Comparison of ENCODE assay signal across 8 mouse cellular contexts in the genomic region with DNA sequence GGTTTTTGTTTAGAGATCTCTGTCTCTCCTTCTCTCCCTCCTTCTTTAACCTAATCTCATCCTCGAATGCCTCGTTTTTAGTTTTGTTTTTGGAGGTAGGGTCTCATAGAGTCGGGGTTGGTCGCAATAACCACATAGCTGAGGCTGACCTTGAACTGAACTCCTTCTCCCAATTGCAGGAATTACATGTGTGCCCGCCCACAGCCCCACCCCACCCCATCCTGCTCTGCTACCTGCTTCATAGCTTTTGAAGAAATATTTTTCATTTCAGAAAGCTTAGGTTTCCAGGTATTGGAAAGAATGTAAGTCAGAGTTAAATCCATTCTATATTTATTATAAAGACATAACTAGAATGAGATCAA. TPM values are rescaled to one million over a fixed set of nuclear protein-coding genes. Genes with fewer than 3 reads are reported as not detected.
DNase-seq lines count a peak whose midpoint lies in the region; ATAC-seq and TF ChIP-seq lines count a peak whose summit lies in the region.

No protein-coding gene starts in this region.

- TF ChIP-seq POLR2A in bone marrow, adult 2 months (IDR thresholded peaks at IDR 0.05; ENCODE audit: borderline replicate concordance, control insufficient read depth, low read depth, low read length), result no peak

- peak overlapping the region; percentile 82 for H3K4me2 ChIP-seq in heart, embryonic 13.5 days
- peak overlapping the region; percentile 57; the same call in 1 of the 2 replicates for H3K4me2 ChIP-seq in hindbrain, embryonic 11.5 days (replicated peaks; ENCODE audit: low read depth, low read length)

- 46% methylated on average over 5 of the region's 5 CpGs for WGBS in heart, embryonic 13.5 days
- 27% methylated on average over 5 of the region's 5 CpGs for WGBS in bone marrow, adult 2 months
- 48% methylated on average over 5 of the region's 5 CpGs for WGBS in hindbrain, embryonic 11.5 days

- H3K9me3 ChIP-seq in heart, embryonic 13.5 days, result no peaks in the 10 kb centered on the region
- H3K9me3 ChIP-seq in hindbrain, embryonic 11.5 days (ENCODE audit: control insufficient read depth, low read length), result no peaks in the 10 kb centered on the region

- H3K27me3 ChIP-seq in heart, embryonic 13.5 days (replicated peaks), result no peaks in the 10 kb centered on the region
- no peaks in the 10 kb centered on the region for H3K27me3 ChIP-seq in hindbrain, embryonic 11.5 days (ENCODE audit: control insufficient read depth, insufficient read depth, low read length)

- H3K9ac ChIP-seq in heart, embryonic 13.5 days, result peak overlapping the region; percentile 90
- no peak overlapping the region for H3K9ac ChIP-seq in hindbrain, embryonic 11.5 days (ENCODE audit: low read depth, low read length)

- intact Hi-C loops in heart, postnatal 10 days (cut with DNase I), result no loop called here

- peaks cover 10% of the 10 kb centered on the region for H3K36me3 ChIP-seq in heart, embryonic 13.5 days
- H3K36me3 ChIP-seq in hindbrain, embryonic 11.5 days (ENCODE audit: control insufficient read depth, insufficient read depth, low read length), result no peaks in the 10 kb centered on the region

- H3K27ac ChIP-seq in heart, embryonic 13.5 days (replicated peaks), result 0 out of 2 replicates have a peak overlapping the region, but pooled peaks have one; percentile 10
- H3K27ac ChIP-seq in bone marrow, adult 2 months (ENCODE audit: control insufficient read depth, insufficient read depth, low read depth, low read length, poor library complexity), result no peak overlapping the region
- H3K27ac ChIP-seq in hindbrain, embryonic 11.5 days (ENCODE audit: low read depth, low read length), result no peak overlapping the region

- 0 out of 2 replicates have a peak, but pooled peaks have one; percentile 20 for ATAC-seq in heart, embryonic 13.5 days (ENCODE audit: extremely low read depth, insufficient number of reproducible peaks, low FRiP score, low TSS enrichment)
- peak; percentile 69 for ATAC-seq in hindbrain, embryonic 11.5 days (ENCODE audit: low FRiP score)
- peak; percentile 7; the same call in 1 of the 2 replicates for ATAC-seq in megakaryocyte progenitor cell, adult 5-6 weeks (replicated peaks; ENCODE audit: poor library complexity)

- no peak for DNase-seq in heart, postnatal 10 days
- DNase-seq in hindbrain, embryonic 11.5 days (ENCODE audit: low spot score), result no peak
- DNase-seq in adrenal gland, adult 8-10 months, result no peak
- DNase-seq in adrenal gland, postnatal 36 days, result no peak
- DNase-seq in embryo, embryonic 9.5 days (ENCODE audit: extremely low spot score), result no peak

- H3K4me1 ChIP-seq in heart, embryonic 13.5 days, result peaks cover 9% of the 10 kb centered on the region
- no peaks in the 10 kb centered on the region for H3K4me1 ChIP-seq in bone marrow, adult 2 months (ENCODE audit: control insufficient read depth, insufficient read depth, low read length)
- no peaks in the 10 kb centered on the region for H3K4me1 ChIP-seq in hindbrain, embryonic 11.5 days (replicated peaks; ENCODE audit: control insufficient read depth, insufficient read depth, low read length)

- no peak for TF ChIP-seq CTCF in bone marrow, adult 2 months (IDR thresholded peaks at IDR 0.05; ENCODE audit: control insufficient read depth, insufficient read depth, low read length)

- peak overlapping the region; percentile 87 for H3K4me3 ChIP-seq in heart, embryonic 13.5 days
- peak overlapping the region; percentile 98 for H3K4me3 ChIP-seq in bone marrow, adult 2 months (replicated peaks; ENCODE audit: control insufficient read depth, low read depth, low read length)
- H3K4me3 ChIP-seq in hindbrain, embryonic 11.5 days (ENCODE audit: low read depth, low read length), result peak overlapping the region; percentile 73

RNA-seq across cellular contexts. Expression of a gene that starts 0.3 kb away (rescaled TPM):
- polyA plus RNA-seq in heart, embryonic 13.5 days (2015; fragmentation: Nextera tagmentation; extraction: Ambion mirVana), result 15.7 and 18.1 TPM in 2 replicates
- 1 to 10 TPM; 6.8 to 8.4 TPM for total RNA-seq in heart, postnatal 10 days (2021)
- 7.0 and 12.1 TPM in 2 replicates for polyA plus RNA-seq in bone marrow, adult 2 months (2011; ENCODE audit: insufficient read depth, insufficient read length, low replicate concordance, missing spikeins)
- 20.8 and 25.1 TPM in 2 replicates for polyA plus RNA-seq in hindbrain, embryonic 11.5 days (2014; fragmentation: Nextera tagmentation; extraction: Ambion mirVana)
- 15.8 and 18.6 TPM in 2 replicates for total RNA-seq in megakaryocyte progenitor cell, adult 5-6 weeks (2015)
- total RNA-seq in megakaryocyte progenitor cell, adult 5-6 weeks (2017), result 15.8 and 16.2 TPM in 2 replicates
- 10 to 100 TPM; 20.1 to 34.0 (median 22.3) TPM for total RNA-seq in adrenal gland, adult 8-10 months (2022)
- 10 to 100 TPM; 14.6 to 29.1 TPM for total RNA-seq in adrenal gland, postnatal 36 days (2021)

RNA-seq across cellular contexts. Expression of a gene that starts 21.2 kb away (rescaled TPM):
- not detected in 2 replicates for polyA plus RNA-seq in heart, embryonic 13.5 days (2015; fragmentation: Nextera tagmentation; extraction: Ambion mirVana)
- not detected for total RNA-seq in heart, postnatal 10 days (2021)
- not detected in 2 replicates for polyA plus RNA-seq in bone marrow, adult 2 months (2011; ENCODE audit: insufficient read depth, insufficient read length, low replicate concordance, missing spikeins)
- not detected in 2 replicates for polyA plus RNA-seq in hindbrain, embryonic 11.5 days (2014; fragmentation: Nextera tagmentation; extraction: Ambion mirVana)
- not detected in 2 replicates for total RNA-seq in megakaryocyte progenitor cell, adult 5-6 weeks (2015)
- total RNA-seq in megakaryocyte progenitor cell, adult 5-6 weeks (2017), result not detected in 2 replicates
- not detected for total RNA-seq in adrenal gland, adult 8-10 months (2022)
- total RNA-seq in adrenal gland, postnatal 36 days (2021), result not detected

RNA-seq across cellular contexts. Expression of a gene that starts 35.5 kb away (rescaled TPM):
- polyA plus RNA-seq in heart, embryonic 13.5 days (2015; fragmentation: Nextera tagmentation; extraction: Ambion mirVana), result 7.5 and 7.6 TPM in 2 replicates
- 10 to 100 TPM; 21.8 to 23.0 TPM for total RNA-seq in heart, postnatal 10 days (2021)
- polyA plus RNA-seq in bone marrow, adult 2 months (2011; ENCODE audit: insufficient read depth, insufficient read length, low replicate concordance, missing spikeins), result 13.4 and 20.5 TPM in 2 replicates
- polyA plus RNA-seq in hindbrain, embryonic 11.5 days (2014; fragmentation: Nextera tagmentation; extraction: Ambion mirVana), result 8.4 and 8.8 TPM in 2 replicates
- total RNA-seq in megakaryocyte progenitor cell, adult 5-6 weeks (2015), result 27.8 and 43.7 TPM in 2 replicates
- 21.2 and 30.0 TPM in 2 replicates for total RNA-seq in megakaryocyte progenitor cell, adult 5-6 weeks (2017)
- total RNA-seq in adrenal gland, adult 8-10 months (2022), result 10 to 100 TPM; 21.4 to 27.5 (median 26.0) TPM
- 10 to 100 TPM; 22.2 to 22.4 TPM for total RNA-seq in adrenal gland, postnatal 36 days (2021)

Comparison
In these comparisons a context has a peak if more than half of its experiments do, and no peak if none do; other contexts are left out.
1. ATAC-seq: peak in every context shown above with its lines; median percentile 69 in hindbrain, embryonic 11.5 days; 20 in heart, embryonic 13.5 days; 7 in megakaryocyte progenitor cell, adult 5-6 weeks.